Mouse (Mus musculus) lung, embryonic 14.5 days (tissue): Measurements from ENCODE around the gene Megf9. TPM values are rescaled to one million over a fixed set of nuclear protein-coding genes. Genes with fewer than 3 reads are reported as not detected.

ENCODE experiments used
- ATAC-seq: fragments of 200-750 bp; cut with Nextera tagmentation; 2 replicates; pipeline ENCODE4 v1.8.0; 2017; ENCODE audit warnings: mild to moderate bottlenecking, moderate TSS enrichment, moderate library complexity; ENCODE audit not compliant: insufficient read depth
- DNase-seq: peaks from one replicate; pipeline ENCODE4 v3.0.0-alpha.2; 2015
- H3K27ac ChIP-seq: fragments of 300-500 bp; sonication (generic); 2 replicates; pipeline ENCODE4 v1.5.1; 2014; ENCODE audit warnings: low read depth, mild to moderate bottlenecking, moderate library complexity
- H3K27me3 ChIP-seq: fragments of 300-500 bp; sonication (generic); 2 replicates; pipeline ENCODE4 v1.6.1; 2014; ENCODE audit warnings: low read length, control low read depth; ENCODE audit not compliant: insufficient read depth
- H3K36me3 ChIP-seq: fragments of 300-500 bp; sonication (generic); 2 replicates; pipeline ENCODE4 v1.6.1; 2014; ENCODE audit warnings: control low read depth; ENCODE audit not compliant: insufficient read depth
- H3K4me1 ChIP-seq: fragments of 300-500 bp; sonication (generic); 2 replicates; pipeline ENCODE4 v1.6.1; 2014; ENCODE audit warnings: antibody characterized with exemption, control low read depth; ENCODE audit not compliant: insufficient read depth
- H3K4me2 ChIP-seq: fragments of 300-500 bp; sonication (generic); 2 replicates; pipeline ENCODE4 v1.6.1; 2014; ENCODE audit warnings: mild to moderate bottlenecking
- H3K4me3 ChIP-seq: fragments of 300-500 bp; sonication (generic); 2 replicates; pipeline ENCODE4 v1.5.1; 2014; ENCODE audit warnings: low read depth, low read length
- H3K9ac ChIP-seq: fragments of 300-500 bp; sonication (generic); 2 replicates; pipeline ENCODE4 v1.6.1; 2014
- H3K9me3 ChIP-seq: fragments of 300-500 bp; sonication (generic); 2 replicates; pipeline ENCODE4 v1.6.1; 2016; ENCODE audit warnings: low read depth, low read length, control low read depth
- CTCF ChIP-seq: IDR thresholded peaks from 2 replicates; pipeline ENCODE4 v1.5.1; 2016; ENCODE audit warnings: antibody characterized with exemption, low read depth
- WGBS: fragments of 180-500 bp; shearing (Covaris S2); extraction: QIAGEN DNeasy Blood & Tissue Kit; methylation state at CpG from one replicate; pipeline ENCODE4 v1.1.7; 2014; 5-methylcytosine and 5-hydroxymethylcytosine counted together
- polyA plus RNA-seq: library from polyadenylated mRNA; unstranded; fragments of >200 nt; fragmentation: Nextera tagmentation; extraction: Ambion mirVana; gene quantifications from 2 replicates; pipeline ENCODE4 v1.2.1, GENCODE M21; 2014

Megf9 gene
- polyA plus RNA-seq, 1 experiment from 2014 or later = 12.8 TPM

GRCm38 (mm10) chr4:70402109-70402819 is 132.5 kb downstream of the Megf9 start:
- ATAC-seq (peak; percentile 46; the same call in 1 of the 2 replicates), DNase-seq (peak; percentile 38)
- Histone ChIP-seq H3K27ac (no peak overlapping the region), H3K9me3 (no peaks in the 10 kb centered on the region), H3K36me3 (peaks cover 49% of the 10 kb centered on the region), H3K4me1 (no peaks in the 10 kb centered on the region), H3K4me3 (no peak overlapping the region), H3K4me2 (no peak overlapping the region), H3K27me3 (no peaks in the 10 kb centered on the region), H3K9ac (no peak overlapping the region)
- WGBS = 68% methylated on average over 9 of the region's 9 CpGs
- peak; percentile 50 for TF ChIP-seq CTCF

GRCm38 (mm10) chr4:70399476-70399875 is 135.3 kb downstream of the Megf9 start:
- ATAC-seq (no peak), DNase-seq (no peak)
- 84% methylated on average over 5 of the region's 5 CpGs for WGBS
- no peak overlapping the region for H3K4me3 ChIP-seq
- H3K4me2 ChIP-seq = no peak overlapping the region
- H3K9me3 ChIP-seq = no peaks in the 10 kb centered on the region
- H3K27me3 ChIP-seq = no peaks in the 10 kb centered on the region
- no peak overlapping the region for H3K27ac ChIP-seq
- peaks cover 49% of the 10 kb centered on the region for H3K36me3 ChIP-seq
- no peaks in the 10 kb centered on the region for H3K4me1 ChIP-seq
- no peak overlapping the region for H3K9ac ChIP-seq
- TF ChIP-seq CTCF = no peak

- H3K36me3 ChIP-seq = peaks cover 49% of the 10 kb centered on the region
- TF ChIP-seq CTCF = no peak
- no peak for DNase-seq
- H3K9ac ChIP-seq = no peak overlapping the region
- no peak overlapping the region for H3K4me2 ChIP-seq
- H3K27me3 ChIP-seq = no peaks in the 10 kb centered on the region
- no peaks in the 10 kb centered on the region for H3K9me3 ChIP-seq
- no peaks in the 10 kb centered on the region for H3K4me1 ChIP-seq
- H3K27ac ChIP-seq = no peak overlapping the region
- 92% methylated on average over 2 of the region's 2 CpGs for WGBS
- no peak overlapping the region for H3K4me3 ChIP-seq
- ATAC-seq = no peak
Observed at GRCm38 (mm10) chr4:70399074-70399473, 135.7 kb downstream of the Megf9 start.

- Histone ChIP-seq H3K9me3 (no peaks in the 10 kb centered on the region), H3K4me2 (no peak overlapping the region), H3K27ac (no peak overlapping the region), H3K27me3 (no peaks in the 10 kb centered on the region), H3K36me3 (peaks cover 46% of the 10 kb centered on the region), H3K4me3 (no peak overlapping the region), H3K9ac (no peak overlapping the region), H3K4me1 (no peaks in the 10 kb centered on the region)
- TF ChIP-seq CTCF = no peak
- WGBS = 88% methylated on average over 4 of the region's 4 CpGs
- DNase-seq (no peak), ATAC-seq (no peak)
Observed at GRCm38 (mm10) chr4:70398088-70398487, 136.7 kb downstream of the Megf9 start.

GRCm38 (mm10) chr4:70396701-70397100 is 138.1 kb downstream of the Megf9 start:
- no peak overlapping the region for H3K4me2 ChIP-seq
- no peaks in the 10 kb centered on the region for H3K4me1 ChIP-seq
- peaks cover 33% of the 10 kb centered on the region for H3K36me3 ChIP-seq
- TF ChIP-seq CTCF = no peak
- H3K27ac ChIP-seq = no peak overlapping the region
- 73% methylated on average over 5 of the region's 5 CpGs for WGBS
- no peak for DNase-seq
- no peak overlapping the region for H3K9ac ChIP-seq
- no peaks in the 10 kb centered on the region for H3K9me3 ChIP-seq
- H3K4me3 ChIP-seq = no peak overlapping the region
- H3K27me3 ChIP-seq = no peaks in the 10 kb centered on the region
- ATAC-seq = no peak

- Histone ChIP-seq H3K4me3 (no peak overlapping the region), H3K4me2 (no peak overlapping the region), H3K27me3 (no peaks in the 10 kb centered on the region), H3K36me3 (peaks cover 14% of the 10 kb centered on the region), H3K4me1 (no peaks in the 10 kb centered on the region), H3K9ac (no peak overlapping the region), H3K9me3 (no peaks in the 10 kb centered on the region), H3K27ac (no peak overlapping the region)
- ATAC-seq (no peak), DNase-seq (no peak)
- 74% methylated on average over 2 of the region's 2 CpGs for WGBS
- TF ChIP-seq CTCF = no peak
Observed at GRCm38 (mm10) chr4:70394736-70395135, 140.1 kb downstream of the Megf9 start.

- H3K9ac ChIP-seq = no peak overlapping the region
- H3K27me3 ChIP-seq = no peaks in the 10 kb centered on the region
- no peak overlapping the region; the same call in 1 of the 2 replicates for H3K27ac ChIP-seq
- H3K4me2 ChIP-seq = no peak overlapping the region
- no peak for TF ChIP-seq CTCF
- H3K4me3 ChIP-seq = no peak overlapping the region
- 66% methylated on average over 11 of the region's 11 CpGs for WGBS
- H3K36me3 ChIP-seq = peaks cover 2% of the 10 kb centered on the region; the same call in 1 of the 2 replicates
- peak; percentile 79 for DNase-seq
- H3K4me1 ChIP-seq = no peaks in the 10 kb centered on the region
- no peaks in the 10 kb centered on the region for H3K9me3 ChIP-seq
- ATAC-seq = peak; percentile 76
Observed at GRCm38 (mm10) chr4:70391760-70392372, 142.9 kb downstream of the Megf9 start.
